Mouse (Mus musculus) kidney, adult 11 months (tissue): ENCODE data around the gene Slc9a8.

Experiments used
- DNase-seq: peaks from one replicate; pipeline ENCODE4 v3.0.0; 2022

The Slc9a8 gene

DNA sequence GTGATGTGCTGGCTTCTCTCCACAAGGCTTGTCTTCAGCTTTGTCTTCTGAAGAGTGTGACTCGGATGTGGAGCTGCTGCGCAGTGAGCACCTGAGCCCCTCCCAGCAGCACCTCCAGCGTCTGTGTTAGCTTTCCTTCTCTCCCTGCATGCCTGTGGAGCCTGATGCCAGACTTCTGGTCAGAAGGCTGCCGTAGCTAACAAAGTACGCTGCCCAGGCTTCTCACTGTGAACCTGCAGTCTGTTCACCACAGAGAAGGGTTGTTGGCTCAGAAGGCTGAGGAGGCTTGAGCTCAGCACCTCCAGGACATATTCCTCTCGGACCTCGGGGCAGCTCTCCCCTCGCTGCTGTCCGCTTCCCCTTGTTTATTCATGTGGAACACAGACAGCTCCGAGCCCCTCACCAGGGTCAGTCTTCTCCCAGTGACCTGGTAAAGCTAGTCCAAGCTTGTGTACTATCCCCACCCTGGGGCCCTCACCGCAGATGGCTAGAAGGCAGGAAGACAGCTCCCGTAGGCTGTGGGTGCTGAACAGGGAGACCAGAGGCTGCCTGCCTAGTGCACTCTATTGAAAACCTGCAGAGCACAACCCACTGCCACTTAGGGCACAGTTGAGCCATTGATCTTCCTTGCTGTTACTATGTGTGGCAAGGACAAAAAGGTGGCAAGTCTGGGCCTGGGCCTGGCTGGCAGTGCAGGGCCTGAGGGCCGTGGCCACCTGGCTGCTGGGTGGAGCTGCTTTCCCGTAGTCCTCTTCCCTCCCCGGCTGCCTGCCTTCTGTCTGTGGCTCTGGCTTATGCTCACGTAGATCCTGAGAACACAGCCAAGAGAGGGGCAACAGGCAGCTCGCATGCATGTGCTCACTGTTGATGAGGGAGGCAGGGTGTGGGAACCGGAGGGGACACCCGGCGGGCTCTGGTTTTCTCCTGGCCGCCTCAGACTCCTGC, 28.1 kb downstream of the Slc9a8 start:
- DNase-seq: no peak

DNA sequence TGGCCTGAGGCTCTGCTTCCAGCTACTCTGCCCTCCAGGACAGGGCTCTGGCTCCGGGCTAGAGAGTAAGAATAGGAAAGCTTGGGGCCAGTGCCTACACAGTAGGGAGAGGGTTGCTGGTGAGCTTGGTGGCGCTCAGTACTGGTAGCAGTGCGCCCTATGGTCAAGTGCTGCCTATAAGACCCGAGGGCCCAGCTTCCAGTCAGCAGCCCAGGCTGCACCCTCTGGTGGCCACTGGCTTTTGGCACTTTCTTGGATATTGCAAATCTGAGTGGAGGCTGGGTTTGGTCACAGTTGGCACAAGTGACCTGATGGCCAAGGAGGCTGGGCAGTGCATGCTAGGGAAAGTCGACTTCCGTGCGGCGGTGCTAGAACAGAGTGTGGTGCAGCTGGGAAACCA, 29.1 kb downstream of the Slc9a8 start:
- peak; percentile 60 for DNase-seq

DNA sequence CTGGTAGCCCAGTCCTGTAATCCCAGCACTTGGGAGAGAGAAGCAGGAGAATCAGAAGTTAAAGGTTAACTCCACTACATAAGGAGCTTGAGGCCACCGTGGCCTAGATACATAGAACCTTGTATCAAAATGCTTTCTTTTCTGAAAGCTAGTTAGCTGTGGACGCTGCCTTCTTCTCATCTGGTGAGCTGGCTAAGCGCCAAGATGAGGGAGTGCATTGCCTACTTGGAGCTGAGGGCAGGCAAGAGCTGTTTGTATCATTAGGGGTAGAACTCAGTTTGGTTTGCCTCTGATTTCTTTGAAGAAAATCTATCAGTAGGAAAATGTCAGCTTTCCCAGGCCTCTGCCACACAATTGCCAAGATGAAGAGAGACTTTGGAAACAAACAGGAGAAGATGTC, 32.3 kb downstream of the Slc9a8 start:
- DNase-seq: no peak

DNA sequence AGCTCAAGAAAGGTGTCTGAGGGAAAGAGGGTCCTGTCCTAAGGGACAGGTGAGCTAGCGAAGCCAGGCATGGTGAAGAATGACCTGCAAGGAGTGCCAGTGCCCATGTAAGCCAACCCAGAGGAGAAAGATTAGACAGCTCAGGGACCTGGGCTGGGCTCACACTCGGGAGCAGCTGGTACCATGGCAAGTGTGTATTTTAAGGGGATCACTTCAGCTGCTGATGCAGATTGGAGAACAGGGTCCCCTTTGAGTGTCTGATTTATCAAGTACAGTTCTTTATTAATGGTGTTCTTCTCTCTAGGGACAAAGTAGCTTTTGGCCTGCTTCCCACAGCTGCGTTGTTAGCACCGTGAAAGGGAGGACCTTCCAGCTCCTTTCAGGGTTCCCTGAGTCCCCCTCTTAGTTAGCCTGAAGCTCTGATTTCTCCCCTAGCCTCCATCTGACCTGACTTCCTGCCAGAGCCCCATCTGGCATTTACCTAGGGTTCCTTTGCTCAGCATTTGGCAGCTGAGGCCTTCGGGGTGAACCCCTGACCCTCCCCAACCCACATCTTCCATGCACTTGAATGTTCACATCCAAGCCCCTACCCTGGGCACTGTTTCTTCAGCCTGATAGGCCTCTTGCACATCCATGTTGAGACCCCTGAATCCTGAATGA, 35.0 kb downstream of the Slc9a8 start:
- no peak for DNase-seq

DNA sequence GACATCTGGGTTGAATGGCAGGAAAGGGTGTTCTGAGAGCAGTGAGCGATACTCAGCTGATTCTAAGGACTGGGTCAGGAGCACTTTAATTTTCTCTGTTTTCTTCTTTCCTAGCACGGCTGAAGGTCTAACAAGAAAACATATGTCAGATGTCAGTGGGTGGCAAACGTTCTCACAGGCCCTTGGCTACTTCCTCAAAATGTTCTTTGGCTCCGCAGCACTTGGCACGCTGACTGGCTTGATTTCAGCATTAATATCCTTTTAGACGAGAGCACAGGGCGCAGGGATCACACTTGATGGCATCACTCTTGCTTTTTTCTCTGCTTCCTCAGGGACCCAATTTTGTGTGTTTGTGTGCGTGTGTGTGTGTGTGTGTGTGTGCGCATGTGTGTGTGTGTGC, 35.7 kb downstream of the Slc9a8 start:
- DNase-seq: no peak

DNA sequence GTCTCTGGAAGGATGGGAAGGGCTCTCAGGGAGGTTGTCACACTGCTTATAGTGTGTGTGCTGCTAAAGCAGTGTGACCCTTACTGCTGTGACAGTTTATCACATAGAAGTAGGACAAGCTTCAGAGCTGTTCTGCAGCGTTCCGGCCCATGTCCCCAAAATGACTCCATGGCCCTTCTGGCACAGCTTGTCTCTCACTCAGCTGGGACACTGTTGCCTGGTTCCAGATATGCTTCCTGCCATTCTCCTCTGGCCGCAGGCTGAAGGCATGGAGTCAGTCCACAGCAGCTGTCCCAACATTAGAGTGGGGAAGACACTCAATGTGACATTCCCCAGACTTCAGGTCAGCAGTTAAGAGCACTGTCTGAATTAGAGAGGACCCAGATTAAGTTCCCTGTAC, 37.0 kb downstream of the Slc9a8 start:
- DNase-seq: no peak

DNA sequence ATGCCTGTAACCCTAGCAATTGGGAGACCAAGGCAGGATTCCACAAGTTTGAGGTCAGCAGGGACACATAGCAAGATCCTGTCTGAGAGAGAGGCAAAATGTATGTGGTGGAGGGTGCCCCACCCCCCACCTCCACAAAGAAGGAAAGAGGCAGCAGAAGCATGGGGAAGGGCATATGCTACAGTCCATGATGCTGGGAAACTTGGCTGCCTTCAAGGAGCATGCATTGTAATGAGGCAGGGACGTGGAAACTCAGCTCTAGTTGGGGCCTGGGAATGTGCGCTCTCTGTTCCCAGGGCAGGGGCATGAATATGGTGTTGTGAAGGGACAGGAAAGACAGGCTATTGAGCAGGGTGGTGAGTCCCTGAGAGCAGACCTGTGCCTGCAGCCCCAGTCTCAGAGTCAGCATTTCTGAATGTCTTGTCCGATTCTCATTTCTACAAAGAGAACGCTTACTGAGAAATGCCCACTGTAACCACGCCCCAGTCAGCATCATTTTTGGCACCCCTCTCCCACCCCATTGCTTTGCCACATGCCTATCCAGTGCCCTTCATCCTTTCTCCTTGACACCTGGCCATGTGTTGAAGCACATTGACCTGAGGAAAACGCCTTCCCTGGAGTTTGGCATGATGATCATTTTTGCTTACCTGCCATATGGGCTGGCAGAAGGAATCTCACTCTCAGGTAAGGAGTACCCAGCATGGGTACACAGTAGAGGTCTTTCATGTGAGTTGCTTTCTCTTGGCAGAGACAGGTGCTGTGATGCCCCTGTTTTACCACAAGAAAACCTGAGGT, 37.8 kb downstream of the Slc9a8 start:
- DNase-seq: no peak

DNA sequence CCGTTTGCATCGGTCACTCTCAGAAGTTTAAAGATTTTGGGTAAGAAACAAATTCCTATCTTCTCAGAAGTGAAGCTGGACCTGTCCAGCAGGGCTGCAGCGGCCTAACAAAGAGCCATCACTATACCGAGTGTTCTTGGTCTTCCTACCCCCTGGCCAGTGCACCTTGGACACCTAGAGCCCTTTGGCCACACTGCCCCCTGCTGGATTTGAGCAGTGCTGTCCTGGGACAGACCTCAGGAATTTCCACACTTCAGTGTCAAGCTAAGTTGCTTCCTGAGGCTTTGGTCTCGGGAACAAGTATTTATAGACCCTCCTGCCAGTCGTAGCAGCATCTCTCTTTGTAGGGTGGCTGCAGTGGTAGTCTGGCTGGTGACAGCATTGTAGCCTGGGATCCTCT, 41.4 kb downstream of the Slc9a8 start:
- DNase-seq: peak; percentile 69

DNA sequence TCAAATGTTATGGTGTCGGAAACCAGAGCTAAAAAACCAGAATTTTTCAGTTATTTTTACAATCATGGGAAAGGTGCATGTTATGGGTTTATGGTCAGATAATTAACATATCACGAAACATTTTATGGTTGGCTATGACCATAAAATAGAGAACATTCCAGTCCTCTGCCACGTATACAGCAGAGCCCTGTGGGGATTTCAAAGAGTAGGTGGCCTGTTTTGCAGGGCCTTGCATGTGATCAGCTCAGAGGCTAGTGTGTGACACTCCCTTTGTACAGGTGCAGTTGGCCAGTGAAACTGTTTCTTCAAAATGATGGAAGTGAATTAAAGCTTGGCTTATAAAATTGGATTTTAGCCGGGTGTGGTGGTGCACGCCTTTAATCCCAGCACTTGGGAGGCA, 42.3 kb downstream of the Slc9a8 start:
- DNase-seq: no peak

DNA sequence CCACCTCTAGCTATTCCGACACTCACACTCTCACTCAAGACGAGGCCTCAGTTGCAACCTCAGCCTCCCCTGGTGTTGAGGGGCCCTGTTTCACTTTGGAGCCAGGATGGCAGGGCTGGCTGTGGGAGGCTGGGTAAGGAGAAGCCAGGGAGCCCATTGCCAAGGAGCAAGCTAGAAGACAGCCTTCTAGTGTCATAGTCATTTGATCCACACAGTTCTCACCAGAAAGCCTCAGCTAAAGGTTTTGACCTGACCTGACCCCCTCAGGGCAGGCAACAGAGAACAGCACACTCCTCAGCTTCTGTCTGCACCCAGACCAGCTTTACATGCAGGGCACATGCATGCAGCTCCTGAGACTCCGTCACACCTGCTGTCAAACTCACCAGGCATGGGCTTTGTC, 44.4 kb downstream of the Slc9a8 start:
- DNase-seq: no peak

DNA sequence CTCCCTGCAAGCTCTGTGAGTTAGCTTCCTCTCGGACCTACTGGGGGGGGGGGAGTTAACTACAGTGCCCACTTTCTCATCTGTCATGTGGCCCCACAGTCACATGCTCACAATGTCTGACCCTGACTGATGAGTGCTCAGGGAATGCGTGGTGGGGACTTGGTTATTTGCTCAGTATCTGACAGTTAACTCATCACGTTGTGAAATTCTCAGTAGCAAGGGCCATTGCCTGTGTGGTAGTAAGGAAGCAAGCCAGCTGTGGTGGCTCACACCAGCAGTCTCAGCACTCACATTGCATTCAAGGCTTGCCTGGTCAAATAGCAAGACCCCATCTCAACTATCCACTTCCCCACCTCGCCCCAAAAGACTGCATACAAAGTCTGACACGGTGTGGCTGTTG, 45.7 kb downstream of the Slc9a8 start:
- DNase-seq: no peak

DNA sequence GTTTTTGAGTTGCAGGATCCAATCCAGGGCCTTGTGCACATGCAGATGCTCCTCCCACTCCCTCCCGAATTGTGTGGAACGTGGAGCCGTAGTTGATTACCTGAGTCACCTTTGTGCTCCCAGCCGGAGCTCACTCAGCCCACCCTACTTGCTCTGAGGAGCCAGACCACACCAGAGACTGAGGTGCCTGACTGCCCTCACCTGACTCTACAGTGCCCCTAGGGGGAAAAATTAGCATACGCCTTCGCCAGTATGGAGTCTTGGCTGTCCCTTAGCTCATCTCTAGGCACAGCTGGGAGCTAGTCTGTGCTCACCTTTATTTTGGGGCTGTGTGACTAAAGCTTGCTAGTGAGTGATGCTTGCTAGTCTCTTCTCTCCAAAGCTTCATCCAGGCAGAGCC, 46.9 kb downstream of the Slc9a8 start:
- no peak for DNase-seq

DNA sequence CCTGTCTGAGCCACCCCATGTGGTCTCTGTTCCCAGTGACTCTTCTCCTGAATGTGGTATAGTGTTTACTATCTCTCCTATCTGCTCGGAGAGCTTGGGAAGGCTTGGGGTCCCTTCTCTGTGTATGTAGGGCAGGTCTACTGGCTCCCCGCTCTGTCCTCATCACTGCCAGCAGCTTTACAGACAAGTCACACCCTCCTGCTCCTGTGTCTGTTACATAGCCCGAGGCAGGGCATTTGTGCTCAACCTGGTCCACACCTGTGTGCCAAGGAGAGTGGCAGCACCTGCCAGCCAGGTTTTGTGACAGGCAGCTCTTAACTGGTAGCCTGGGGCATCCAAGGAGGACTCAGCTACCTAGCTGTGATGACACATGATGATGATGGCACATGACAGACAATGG, 49.1 kb downstream of the Slc9a8 start:
- no peak for DNase-seq

DNA sequence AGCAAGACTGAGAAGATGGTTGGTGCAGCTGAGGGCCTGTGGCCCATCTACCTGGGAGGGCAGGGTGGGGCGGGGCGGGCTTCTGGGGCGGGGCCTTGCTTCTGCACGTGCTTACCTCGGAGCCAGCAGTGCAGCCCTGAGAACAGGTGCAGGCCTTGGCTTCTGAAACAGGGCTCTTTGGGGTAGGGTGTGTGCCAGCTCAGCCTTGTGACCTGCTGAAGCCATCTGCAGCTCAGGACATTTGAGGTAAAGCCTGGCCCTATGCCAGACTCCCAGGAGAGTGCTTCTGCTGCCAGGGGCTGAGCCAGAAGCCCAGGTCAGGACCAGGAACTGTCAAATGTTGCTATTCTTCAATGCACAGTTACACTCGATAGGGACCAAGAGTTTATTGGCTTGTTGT, 50.1 kb downstream of the Slc9a8 start:
- no peak for DNase-seq

DNA sequence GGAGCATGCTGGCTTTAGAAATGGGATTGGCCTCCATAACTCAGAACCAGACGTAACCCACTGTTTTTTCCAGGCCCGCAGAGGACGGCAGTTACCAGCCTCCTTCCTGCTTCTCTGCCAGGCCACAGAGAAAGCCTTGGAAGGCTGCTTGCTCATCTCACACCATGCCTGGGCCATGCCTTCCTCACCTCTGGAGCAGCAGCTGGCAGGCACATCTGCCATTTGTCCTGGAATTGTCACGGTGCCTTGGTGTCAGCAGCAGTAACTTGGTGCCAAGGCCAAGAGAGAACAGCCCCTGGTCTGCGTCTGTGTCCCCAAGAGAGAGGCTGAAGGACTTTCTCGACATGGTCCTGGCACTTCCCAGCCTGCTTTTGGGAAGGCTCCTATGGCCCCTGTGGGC, 52.7 kb downstream of the Slc9a8 start:
- no peak for DNase-seq

DNA sequence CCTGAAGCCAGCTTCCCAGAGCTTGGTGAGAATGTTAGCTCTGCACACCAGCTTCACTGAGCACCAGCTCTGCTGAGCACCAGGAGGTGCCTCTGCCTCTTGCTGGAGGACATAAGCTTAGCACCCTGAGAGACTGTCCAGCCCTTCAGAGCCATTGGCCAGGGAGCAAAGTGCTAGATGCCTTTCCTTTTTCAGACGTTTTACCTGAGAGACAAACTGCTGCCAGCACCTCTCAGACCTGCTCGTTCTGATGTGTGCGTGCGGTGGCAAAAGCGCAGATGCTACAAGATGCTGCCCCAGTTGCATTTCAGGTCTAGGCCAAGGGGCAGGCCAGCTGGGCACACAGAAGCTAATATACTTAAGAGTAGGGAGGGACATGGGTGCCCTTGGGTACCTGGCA, 54.1 kb downstream of the Slc9a8 start:
- DNase-seq: no peak

DNA sequence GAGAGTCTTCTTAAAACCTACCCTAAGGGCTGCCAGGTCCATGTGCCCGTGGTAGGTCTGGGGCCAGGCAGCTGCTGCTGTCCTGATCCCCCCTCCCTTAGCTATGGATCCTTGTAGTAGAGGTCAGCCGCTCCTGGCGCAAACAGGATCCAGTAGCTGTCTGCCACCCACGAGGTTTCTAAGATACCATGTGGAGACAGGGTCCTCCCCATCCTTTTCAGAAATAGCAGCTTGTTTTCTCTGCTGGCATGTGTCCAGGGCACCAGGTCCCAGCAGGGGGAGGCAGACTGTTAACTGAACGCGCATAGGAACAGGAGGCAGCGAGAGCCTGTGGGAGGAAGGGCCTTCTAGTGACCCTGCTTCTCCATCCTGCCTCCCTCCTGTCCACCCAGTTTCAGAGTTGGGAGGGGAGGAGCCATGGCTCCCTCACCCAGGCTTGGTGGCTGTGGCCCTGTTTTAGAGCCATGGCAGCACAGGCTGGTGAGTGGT, 54.7 kb downstream of the Slc9a8 start:
- DNase-seq: no peak

DNA sequence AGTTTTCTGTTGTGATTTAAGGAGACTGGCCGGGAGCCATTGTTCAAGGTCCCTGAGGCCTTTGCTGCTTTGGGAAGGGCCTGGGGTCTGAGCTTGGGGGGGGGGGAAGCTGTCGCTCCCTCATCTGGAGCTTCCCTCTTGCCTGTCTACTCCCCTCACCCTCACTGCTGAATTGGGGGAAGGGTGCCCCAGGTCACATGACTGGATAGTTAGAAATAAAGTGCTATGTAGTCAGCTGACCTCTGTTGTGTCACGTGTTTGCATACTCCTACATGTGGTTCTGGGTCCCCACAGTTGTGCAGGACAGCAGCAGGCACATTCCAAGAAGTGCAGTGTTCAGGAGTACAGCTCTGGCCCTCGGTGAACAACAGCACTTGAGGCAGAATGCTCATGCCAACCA, 55.2 kb downstream of the Slc9a8 start:
- no peak for DNase-seq

DNA sequence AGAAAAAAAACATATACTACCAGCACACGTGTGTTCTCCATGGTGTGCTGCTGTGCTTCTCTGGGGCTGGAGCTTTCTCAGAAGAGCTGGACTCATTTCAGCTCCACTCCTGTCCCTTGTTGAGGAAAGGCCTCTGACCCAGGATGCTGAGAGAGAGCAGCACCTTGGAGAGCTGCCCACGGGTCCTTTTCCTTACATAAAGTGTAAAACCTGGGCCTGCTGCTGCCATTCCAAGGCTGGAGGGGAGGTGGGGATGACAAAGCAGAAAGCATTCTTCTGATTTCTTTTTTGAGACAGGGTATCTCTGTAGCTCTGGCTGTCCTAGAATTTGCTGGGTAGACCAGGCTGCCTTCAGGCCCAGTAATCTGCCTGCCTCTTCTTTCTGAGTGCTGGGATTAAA, 56.6 kb downstream of the Slc9a8 start:
- DNase-seq: no peak

DNA sequence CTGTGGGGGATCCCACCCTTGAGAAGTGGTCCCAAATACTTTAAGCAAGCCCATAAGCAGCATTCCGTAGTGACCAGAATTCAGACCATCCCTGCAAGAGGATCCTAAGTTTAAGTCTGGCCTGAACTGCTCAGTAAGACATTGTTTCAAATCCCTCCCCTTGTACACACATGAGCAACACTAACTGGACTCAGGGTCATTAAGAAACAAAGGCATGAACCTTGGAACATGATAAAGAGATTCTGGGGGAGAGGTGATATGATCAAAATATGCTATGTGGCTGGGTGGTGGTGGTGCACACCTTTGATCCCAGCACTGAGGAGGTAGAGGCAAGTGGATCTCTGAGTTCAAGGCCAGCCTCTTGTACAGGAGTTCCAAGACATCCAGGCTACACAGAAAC, 58.0 kb downstream of the Slc9a8 start:
- no peak for DNase-seq

DNA sequence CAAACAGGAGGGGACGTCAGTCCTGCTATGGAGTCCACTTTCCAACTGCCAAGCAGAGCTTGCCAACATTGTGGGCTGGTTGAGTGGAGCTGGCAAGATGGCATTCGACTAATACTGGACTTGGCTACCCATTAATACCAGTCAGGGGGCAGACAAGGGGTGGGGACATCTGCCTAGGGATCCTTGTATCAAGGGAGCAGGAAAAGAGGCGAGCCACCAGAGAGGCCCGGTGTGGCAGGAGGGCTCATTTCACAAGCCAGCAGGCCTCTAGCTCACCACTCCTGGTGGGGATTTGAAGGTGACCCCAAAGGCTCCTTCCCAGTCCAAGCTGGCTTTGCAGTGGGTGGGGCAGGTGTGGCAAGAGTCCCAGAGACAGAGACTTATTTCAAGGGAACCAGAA, 61.2 kb downstream of the Slc9a8 start:
- no peak for DNase-seq

DNA sequence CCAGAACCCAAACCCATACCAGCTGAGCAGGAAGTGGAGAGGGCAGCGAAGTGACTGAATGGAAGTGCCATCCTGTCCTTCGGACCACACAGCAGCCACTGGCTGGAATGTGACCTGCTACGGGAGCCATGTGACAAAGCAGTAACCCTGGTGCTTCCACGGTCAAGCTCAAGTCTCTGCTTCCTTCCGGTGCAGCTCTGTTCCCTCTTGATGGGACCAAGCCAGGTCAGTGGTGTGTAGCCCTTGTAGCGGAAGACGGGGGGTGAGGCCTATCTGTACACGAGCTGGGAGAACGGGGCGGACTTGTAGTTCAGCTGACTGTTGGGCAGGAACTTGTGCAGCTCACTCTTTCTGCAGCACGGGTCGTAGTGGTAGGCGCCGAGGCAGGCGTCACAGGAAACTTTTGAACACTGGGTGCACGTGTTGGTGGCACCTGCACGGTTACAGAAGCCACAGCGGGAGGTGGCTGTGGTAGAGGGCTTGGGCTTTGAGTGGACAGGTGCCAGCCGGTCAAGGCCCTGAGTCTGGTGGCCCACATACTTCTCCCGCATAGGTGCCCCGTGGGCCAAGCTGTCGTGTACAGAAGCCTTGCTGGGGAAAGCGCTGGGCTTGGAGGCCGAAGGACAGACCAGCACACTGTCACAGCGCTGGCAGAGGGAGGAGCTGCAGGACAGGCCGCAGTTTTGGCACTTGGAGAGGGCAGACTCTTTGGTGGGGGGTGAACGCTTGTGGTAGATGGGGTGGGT, 61.7 kb downstream of the Slc9a8 start:
- DNase-seq: peak; percentile 65
